Mouse (Mus musculus): ENCODE results near the gene Auh.

Auh gene

DNA sequence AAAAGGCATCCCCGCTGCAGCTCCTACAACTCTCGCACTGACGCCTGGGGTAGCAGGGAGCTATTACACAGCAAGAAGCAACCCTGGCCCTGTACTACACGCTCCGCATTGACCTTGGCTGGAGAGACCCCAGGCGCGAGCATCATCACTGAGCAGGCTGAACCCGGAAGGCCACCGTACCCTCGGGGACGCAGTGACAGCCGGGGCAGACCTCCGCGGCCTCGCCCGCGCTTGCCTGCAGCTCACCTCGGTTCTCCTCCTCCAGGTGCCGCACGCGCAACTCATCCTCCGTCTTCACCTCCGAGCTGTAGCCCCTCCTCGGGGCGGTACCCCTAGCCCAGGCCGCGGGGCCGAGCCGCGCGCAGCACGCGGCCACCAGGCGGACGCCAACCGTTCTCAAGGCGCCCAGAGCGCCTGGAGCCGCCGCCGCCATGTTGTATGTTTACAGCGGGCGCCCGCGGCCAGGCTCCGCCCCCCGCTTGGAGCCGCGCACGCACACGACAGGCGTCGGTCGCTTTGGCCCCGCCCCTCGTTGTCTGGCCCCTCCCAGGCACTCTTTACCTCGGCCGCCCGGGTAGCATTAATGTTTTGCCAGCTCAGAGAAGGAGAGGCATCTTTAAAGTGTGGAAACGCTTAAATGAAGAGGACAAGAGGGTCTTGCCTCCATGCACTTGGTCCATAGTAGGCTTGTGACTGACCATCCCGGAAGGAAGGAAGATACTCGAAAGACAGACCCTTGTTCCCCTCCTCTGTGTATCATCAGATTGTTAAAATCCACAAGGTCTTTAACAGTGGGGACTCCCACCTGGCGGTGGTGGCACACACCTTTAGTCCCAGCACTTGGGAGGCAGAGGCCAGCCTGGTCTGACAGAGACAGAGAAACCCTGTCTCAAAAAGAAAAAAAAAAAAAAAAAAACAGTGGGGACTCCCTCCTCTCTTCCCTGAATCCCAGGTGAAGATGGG lies at the start of gene Auh:
Gene Auh, minus strand, starts transcription at position 473 of the 963 bp plus-strand sequence.
- DNase-seq (ENCODE audit: low read depth, low spot score), result peak; percentile 75

GRCm38 (mm10) chr13:52978321-52978981 lies 49.0 kb upstream of the Auh start:
- DNase-seq (ENCODE audit: low read depth, low spot score), result no peak

GRCm38 (mm10) chr13:52977757-52978156 lies 48.3 kb upstream of the Auh start:
- no peak for DNase-seq (ENCODE audit: low read depth, low spot score)

GRCm38 (mm10) chr13:52977221-52977609 lies 47.7 kb upstream of the Auh start:
- no peak for DNase-seq (ENCODE audit: low read depth, low spot score)

- DNase-seq (ENCODE audit: low read depth, low spot score), result no peak
Observed at GRCm38 (mm10) chr13:52976510-52977220, 47.2 kb upstream of the Auh start.

DNA sequence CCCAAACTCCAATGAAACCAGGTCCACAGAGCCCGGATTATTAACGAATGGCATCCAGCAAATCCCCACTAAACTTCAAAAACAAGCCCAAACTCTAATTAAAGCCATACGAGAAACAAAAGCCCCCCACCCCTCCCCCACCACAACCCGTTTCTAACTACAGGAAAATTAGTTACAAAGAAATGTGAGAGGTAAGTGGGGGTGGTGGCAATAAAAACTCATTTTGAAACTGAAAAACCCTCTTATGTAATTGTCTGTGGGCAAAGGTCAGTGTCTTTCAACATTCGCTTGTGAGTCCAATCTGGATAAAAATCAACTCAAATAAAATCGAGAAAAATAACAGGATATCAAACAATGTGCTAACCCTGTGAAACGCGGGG lies 46.6 kb upstream of the Auh start:
- DNase-seq (ENCODE audit: low read depth, low spot score), result no peak

DNA sequence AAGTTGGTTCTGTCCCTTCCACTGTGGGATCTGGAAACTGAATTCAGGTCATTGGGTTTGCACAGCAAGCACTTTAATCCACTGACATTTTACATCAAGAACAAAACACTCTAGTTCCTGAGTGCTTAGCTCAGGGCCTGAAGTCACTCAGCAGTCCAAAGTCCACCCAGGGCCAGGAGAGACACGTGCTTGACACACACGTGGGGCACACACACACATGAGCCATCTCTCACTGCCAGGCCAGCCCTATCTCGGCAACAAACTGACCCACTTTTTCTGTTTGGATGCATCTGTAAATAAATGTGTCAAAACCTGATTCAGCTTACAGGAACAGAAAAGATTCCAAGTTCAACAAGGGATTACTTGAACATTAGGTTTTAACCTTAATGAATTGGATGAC lies 45.2 kb upstream of the Auh start:
- no peak for DNase-seq (ENCODE audit: low read depth, low spot score)

DNA sequence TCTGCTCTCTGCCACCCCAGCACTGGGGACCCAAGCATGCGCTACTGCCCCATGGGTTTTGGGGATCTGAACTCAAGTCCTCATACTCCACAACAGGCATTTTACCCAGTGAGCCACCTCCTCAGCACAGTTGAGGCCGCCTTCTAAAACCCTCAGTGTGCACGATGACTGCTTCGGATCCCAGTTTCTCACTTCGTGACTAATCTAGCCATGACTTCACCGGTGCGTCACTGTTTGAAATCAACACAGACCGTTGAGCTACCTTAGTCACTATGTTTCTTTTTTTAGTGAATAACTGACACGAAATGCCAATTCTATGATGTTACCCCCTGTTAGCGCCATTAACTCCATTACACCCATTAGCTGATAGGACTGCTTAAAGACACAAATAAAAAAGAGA lies 43.9 kb upstream of the Auh start:
- no peak for DNase-seq (ENCODE audit: low read depth, low spot score)

DNA sequence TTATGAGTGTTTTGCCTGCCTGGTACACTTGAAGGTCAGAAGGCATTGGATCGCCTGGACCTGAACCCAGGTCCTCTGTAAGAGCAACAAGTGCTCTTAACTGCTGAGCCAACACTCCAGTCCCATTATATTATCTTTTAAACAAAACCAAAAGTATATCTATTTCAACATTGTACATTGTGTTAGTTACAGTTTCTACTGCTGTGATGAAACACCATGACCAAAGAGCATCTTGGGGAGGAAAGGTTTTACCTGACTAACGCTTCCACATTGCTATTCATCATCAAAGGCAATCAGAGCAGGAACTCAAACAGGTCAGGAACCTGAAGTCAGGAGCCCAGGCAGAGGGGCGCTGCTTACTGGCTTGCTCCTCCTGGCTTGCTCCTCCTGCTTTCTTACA lies 43.1 kb upstream of the Auh start:
- no peak for DNase-seq (ENCODE audit: low read depth, low spot score)

- no peak for DNase-seq (ENCODE audit: low read depth, low spot score)
Observed at GRCm38 (mm10) chr13:52970876-52971275, 41.4 kb upstream of the Auh start.

DNA sequence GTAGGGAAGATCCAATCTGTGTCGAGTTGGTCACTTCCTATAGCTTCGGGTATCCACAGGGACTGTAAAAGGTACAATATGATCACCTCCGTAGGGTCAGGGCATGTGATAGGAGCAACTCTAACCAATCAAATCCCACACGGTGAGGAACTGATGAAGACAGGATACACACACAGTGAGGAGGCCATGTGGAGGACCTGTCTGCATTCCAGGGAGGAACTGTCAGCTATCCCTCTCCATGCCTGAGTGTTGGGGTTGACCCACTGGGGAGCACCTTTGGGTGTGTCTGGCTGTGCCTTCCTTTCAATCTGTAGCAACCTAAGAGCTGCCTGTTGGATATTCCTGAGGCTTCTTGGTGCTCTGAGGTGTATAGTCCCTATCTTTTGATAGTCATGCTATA lies 33.4 kb upstream of the Auh start:
- no peak for DNase-seq (ENCODE audit: low read depth, low spot score)

DNA sequence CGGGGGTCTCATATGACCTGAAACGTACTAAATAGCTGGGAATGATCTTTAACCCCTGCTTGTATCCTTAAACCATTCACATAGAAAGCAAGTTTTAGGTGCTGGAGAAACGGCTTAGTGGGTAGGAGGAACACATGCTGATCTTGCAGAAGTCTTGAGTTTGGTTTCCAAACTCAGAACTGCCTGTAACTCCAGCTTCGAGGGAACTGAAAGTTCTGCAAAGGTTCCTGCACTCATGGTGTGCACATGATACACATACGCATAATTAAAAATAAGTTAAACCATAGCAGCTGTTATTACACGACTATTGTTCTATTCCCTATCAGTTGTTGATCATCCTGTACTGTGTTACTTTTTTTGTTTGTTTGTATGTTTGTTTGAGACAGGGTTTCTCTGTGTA lies 32.9 kb upstream of the Auh start:
- no peak for DNase-seq (ENCODE audit: low read depth, low spot score)

DNA sequence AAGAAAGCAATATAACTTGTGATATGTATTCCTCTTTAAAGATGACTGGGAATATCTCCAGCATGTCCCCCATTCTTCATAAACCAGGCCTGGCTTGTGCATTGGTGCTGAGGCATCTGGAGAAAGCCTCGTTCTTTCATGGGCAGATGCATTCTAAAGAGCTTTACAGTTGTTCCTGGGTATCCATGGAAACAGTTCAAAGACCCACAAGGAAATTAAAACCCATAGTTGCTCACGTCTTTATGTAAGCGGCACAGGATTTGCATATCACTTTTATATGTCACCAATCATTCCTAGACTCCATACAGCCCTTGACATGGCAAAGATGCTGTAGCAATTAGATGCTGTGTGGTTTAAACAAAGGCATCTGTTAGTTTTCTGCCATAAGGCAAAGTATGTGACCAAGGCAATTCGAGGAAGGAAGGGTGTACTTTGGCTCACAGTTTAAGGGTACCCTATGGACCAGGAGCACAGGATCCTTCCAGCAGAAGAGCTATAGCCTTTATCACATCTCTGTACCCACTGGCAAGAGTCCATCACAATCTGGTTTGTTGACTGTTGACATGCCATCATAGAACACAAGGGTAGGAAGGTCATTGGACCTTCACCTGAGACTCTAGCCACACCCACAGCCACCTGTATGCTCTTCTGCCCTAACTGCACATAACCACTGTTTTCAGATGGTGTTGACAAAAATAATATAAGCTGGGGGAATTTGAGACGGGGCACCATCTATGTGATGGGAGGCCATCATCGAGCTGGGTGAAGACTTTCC lies 24.5 kb upstream of the Auh start:
- no peak for DNase-seq (ENCODE audit: low read depth, low spot score)

DNA sequence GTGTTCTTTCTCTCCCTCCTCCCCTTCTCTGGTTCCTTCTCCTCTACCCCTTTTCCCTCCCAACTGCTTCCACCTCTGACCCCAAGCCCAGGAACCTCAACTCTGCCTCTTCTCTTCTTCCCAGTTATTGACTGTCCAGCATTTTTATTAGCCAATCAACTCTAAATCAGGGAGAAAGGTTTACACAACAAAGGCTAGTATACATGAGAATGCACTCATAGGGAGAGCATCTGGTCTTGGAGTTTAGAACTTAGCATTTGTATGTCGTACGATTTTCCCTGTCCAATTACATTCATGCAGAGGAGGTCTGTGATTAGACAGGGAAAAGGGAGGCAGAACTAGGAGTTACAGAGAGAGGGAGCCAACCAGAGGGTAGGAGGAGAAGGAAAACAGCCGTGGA lies 19.7 kb upstream of the Auh start:
- no peak for DNase-seq (ENCODE audit: low read depth, low spot score)

- no peak for DNase-seq (ENCODE audit: low read depth, low spot score)
Observed at GRCm38 (mm10) chr13:52947545-52947944, 18.1 kb upstream of the Auh start.

DNA sequence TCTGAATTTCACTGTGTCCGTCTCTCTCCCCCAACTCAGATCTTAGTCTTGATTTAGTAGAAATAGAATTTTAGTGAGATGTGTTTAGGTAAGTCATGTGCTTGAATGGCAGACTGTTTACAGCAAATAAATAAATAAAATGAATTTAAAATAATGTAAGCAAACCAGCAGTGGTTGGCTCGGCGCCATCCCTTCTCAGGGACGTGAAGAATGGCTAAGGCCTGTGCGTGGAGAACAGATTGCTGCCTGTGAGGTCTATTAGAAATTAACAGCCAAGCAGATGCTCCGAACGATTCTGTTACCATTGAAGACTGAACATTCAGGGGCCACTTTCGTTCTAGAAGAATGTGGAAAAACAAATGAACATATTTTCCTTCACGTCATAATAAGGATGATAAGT lies 16.3 kb upstream of the Auh start:
- no peak for DNase-seq (ENCODE audit: low read depth, low spot score)

GRCm38 (mm10) chr13:52944116-52944515 lies 14.6 kb upstream of the Auh start:
- no peak for DNase-seq (ENCODE audit: low read depth, low spot score)

GRCm38 (mm10) chr13:52942876-52943388 lies 13.5 kb upstream of the Auh start:
- no peak for DNase-seq (ENCODE audit: low read depth, low spot score)

DNA sequence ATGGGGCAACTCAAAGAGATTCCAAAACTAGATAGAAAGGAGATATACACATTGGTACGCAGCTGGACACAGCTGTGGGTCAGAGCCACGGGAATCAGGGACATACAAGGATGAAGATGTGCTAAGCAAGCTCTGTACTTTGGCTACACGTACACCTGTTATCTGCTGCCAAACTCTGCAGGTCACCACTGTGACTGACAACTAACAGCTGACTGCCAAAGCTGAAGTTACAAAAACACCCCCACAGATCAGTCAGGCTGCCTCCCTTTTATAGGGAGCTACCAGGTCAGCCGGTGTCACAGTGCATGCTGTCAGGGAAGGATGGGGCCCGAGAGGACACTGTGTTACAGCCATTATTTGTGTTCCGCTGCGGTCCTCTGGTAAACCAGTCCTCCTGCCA lies 11.5 kb upstream of the Auh start:
- DNase-seq (ENCODE audit: low read depth, low spot score), result no peak

GRCm38 (mm10) chr13:52930582-52930981 lies 1.1 kb upstream of the Auh start:
- DNase-seq (ENCODE audit: low read depth, low spot score), result no peak

DNA sequence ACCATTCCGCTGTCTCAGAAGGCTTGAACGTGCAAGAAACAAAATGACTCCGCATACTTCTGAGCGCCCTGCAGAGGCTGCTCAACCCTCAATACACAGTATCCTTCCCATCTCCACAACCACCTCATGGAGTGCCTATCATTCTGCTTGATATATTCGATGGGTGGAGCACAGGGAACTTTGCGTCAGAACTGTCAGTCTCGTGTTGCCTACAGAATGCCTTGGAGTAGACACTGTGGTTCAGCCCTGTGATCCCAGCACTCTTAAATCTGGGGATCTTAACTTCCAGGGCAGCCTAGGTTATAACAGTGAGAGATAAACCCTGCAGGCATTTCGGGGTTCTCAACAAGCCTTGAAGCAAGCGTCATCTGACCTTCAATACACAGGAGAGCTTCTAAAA lies 1.1 kb downstream of the Auh start:
- DNase-seq (ENCODE audit: low read depth, low spot score), result no peak
